Mouse (Mus musculus) testis, postnatal 10 days (tissue): Measurements from ENCODE around the gene 4930415L06Rik.

Experiments used
- DNase-seq: peaks from one replicate; pipeline ENCODE4 v3.0.0; 2021; ENCODE audit warnings: low spot score

Gene 4930415L06Rik

GRCm38 (mm10) chrX:89932752-89933151 lies at the start of gene 4930415L06Rik:
Gene 4930415L06Rik, minus strand, starts transcription at chrX:89932852.
- no peak for DNase-seq

GRCm38 (mm10) chrX:89978621-89979020 lies 46.0 kb upstream of the 4930415L06Rik start:
- no peak for DNase-seq

- DNase-seq: no peak
These were observed 27.8 kb downstream of the 4930415L06Rik start for GRCm38 (mm10) chrX:89904871-89905270.
